Mouse (Mus musculus) ovary, postnatal 10 days (tissue): ENCODE measurements around the gene Alox5ap.

Source experiments
- DNase-seq: peaks from one replicate; pipeline ENCODE4 v3.0.0; 2022; ENCODE audit warnings: low spot score

Alox5ap gene

DNA sequence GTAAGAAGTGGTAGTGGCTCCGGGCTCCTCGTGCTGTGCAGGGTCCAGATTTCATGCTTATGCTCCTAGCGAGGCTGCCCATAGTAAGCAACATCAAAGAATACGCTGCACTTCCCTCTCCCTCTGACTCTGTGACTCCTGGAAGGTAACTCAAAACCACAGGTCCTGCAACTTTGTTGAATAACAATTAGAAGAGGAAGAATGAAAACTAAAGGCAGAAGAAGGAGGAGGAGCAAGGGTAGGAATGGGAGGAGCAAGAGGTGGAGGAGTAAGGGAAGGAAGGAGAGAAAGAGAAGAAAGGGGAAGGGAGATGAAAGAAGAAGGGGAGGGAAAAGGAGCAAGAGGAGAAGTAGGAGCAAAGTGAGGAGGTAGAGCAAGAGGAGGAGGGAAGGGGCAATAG is at the start of gene Alox5ap:
Gene Alox5ap (plus strand): TSS at position 363 of the 400 bp plus-strand sequence.
- no peak for DNase-seq

DNA sequence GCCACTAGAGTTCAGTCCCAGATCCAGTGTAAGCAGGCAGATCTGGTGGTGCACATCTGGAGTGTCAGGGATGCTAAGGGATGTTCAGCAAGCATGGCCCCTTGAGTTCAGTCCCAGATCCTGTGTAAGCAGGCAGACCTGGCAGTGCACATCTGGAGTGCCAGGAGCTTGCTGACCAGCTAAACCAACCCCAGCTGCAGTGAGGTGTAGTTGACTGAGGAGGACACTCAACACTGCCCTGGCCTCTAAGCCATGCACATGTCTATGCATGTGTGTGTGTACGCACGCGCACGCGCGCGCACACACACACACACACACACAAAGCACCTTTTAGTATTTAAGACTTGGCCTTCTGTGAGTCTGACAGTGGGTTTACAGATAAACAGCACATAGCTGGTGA is 49.0 kb upstream of the Alox5ap start:
- no peak for DNase-seq

DNA sequence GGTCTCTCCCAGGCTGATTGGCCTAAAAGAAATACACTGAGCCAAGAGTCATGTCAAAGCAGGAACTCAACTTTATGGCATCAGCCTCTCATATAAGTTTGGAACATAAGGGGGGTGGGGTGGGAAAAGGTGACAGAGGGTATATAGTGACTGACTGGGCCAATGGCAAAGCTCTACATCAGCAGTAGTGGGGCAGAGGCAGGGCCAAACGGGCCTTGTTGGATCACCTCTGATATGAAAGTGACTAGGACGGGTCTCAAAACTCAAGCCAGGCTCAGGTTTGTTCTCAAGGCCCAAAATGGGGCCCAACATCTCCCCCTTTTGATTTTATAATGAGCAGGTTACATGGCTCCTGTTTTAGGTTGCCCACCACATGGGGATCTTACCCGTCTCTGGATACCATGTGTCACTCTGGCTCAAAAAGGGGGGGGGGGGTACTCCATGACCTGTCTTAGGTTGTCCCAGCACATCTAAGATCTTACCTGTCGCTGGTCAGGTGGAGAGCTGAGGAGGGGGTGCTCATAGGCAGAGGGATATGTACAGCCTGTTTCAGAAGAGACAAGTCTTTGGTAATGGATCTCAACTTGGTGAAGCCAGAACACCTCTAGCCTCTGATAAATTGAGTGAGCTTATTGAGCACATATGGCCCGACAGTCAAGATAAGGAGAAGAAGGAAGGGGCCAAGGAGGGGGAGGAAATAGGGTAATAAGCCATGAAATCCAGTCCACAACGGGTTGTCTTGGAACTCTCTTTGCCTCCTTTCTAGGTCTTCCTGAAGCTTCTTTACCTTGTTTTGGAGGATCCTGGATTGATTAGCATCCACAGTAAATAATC is 46.8 kb upstream of the Alox5ap start:
- no peak for DNase-seq

DNA sequence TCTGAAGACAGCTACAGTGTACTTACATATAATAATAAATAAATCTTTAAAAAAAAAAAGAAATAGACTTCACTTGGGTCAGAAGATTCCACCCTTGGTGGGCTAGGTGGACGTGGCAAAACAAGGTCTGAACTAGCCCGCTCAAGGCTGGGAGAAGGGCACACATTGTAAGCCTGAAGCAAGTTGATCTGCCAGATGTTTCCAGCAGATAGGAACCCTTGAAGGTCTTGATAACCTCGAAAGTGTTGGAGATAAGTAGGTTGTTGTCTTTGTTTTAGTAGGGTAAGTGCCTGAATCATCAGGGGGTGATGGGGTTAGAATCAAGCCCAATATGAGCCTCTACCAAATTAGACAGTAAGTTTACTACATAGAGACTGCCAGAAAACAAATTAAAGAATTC is 45.1 kb upstream of the Alox5ap start:
- DNase-seq, result no peak

DNA sequence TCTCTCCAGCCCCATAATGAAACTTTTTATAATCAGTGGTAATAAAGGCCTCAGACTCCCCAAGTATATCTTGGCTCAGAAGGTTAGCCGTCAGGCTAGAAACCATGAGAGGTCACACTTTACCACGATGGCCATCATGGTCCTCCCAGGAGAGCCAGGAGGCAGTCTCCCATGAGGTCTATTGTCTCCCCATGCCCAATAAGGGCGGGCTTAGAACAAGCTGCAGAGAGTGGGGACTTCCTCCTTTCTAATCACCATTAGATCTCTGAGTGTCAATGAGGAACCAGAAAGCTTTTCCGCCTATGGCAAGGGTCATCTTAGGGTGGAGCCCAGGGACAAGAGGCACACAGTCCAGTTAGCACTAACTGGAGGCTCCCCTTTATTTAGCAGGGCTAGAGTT is 43.2 kb upstream of the Alox5ap start:
- DNase-seq, result no peak

DNA sequence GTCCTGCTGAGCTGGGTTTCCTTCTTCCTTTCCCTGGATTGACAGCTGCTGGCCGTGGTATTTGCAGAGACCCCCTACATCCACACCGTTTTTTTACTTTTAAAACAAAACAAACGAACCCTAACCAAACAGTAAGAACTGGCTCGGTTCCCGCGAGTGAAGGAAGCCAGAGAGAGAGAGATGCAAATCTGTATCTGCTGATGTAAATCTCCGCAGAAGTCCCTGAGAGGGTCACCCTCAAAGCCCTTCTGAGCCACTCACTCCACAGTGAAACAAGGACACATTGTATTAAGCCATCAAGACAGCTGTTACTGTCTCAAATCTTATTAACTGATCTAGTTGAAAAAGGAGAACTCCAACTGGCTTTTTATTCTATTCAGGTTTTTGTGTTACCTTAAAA is 39.9 kb upstream of the Alox5ap start:
- DNase-seq, result no peak

DNA sequence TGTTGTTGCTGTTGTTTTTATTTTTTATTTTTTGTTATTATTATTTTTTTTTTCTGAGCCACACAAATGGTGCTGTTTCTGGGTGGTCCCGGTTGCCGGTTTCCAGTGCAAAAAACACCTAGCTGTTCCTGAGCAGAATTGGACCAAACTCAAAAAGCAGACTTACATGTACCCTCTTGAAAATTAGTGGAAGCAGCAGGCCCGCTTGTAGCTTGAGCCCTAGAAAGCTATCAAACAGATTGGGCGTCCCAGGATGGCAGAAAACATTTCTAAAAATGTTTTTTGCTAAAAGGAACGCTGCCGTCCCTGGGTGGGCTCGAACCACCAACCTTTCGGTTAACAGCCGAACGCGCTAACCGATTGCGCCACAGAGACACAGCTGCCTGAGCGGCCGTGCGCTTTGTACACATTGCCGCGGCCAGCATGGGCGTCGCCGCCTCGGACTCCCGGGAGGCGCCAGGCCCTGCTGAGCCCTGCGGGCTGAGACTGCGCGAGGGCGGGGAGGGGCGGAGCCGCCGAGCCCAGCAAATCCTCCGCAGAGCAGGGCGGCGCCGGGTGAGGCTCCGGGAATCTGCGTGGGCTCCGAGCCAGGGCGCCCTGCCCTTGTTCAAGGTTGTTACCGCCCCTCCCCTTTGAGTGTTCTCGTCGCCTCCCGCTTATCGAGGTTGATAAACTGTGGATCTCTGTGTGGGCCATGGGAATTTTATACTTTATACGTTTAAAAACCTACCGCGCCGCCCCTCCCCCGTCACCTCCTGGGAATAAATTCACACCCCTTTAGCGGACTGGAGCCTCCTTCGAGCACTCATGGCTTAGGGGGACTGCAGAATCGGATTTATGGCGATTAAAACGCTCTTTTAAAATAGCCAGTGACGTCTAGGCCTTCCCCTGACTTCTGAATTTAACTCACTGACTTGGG is 35.6 kb upstream of the Alox5ap start:
- peak; percentile 100 for DNase-seq

DNA sequence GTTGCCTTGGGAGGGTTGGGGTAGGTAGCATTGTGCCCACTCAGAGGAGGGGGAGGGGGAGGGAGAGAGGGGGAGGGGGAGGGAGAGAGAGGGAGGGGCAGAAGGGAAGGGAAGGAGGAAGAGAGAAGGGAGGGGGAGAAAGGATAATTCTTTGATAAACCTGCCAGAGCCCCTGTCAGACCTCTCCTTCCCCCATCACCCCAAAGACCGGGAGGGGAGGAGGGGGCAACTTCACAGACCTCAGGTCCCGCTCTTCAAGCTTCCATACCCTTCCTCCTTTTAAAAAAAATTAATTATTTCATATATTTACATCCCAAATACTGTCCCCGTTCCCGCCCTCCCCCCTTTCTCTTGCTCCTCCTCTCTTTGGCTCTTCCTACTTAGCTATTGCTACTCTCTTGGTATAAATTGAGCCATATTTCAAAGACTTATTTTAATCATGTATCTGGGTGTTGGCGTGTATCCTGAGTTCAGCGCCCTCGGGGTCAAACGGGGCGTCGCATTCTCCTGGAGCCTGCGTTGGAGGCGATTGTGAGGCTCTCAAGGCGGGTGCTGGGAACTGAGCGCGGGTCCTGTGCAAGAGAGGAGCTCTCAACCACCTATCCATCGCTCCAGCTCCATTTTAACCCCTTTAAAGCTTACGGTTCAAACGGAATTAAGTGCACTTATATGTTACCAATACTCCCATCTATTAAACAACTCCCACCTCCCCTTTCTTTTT is 34.8 kb upstream of the Alox5ap start:
- no peak for DNase-seq

DNA sequence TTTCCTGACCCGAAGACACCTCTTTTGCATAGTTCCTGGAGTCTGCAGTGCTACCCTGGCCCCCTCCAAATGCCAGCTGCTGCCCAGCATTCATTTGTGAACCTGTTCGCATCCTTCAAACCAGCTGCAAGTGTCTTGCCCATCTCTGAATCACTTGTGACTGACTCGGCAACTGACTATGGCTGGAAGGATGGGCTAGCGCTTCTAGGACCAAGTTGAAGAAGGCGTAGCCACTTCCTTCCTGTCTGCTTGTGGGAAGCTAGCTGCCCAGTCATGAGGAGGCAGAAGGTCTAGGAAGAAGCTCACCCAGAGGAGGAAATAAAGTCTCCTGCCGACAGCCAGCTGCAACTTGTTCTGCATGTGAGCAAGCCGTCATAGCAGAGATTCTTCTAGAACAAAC is 29.6 kb upstream of the Alox5ap start:
- no peak for DNase-seq

DNA sequence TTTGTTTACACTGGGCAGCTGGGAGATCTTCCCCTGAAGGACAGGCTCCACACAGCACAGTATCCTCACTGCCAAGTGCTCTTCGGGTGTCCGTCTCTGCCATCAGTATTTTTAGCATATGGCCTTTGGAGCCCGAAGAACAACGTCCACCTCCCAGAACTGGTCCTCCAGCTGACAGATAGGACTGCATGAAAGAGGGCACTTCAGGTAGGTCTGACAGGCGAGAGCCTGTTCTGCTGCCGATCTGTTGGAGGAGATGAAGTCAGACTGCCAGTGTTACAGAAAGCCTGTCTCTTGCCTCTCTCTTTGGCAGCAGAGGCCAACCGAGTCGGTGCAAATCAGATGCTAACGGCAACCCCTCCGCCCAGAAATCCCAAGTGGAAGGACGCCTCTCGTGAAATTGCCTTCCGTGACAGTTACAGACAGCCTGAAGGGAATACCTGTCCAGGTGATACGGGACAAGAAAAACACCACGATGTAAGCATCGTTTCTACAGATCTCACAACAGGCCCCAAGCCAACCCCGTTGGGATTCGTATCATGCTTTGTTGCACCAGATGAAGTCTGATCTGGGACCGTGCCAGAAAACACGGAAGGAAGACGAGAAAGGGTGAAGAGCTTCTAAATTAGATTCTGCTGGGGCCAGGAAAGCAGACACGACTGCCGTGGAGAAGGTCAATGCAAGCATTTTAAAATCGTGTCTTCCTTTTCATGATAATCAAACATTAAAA is 27.2 kb upstream of the Alox5ap start:
- no peak for DNase-seq

DNA sequence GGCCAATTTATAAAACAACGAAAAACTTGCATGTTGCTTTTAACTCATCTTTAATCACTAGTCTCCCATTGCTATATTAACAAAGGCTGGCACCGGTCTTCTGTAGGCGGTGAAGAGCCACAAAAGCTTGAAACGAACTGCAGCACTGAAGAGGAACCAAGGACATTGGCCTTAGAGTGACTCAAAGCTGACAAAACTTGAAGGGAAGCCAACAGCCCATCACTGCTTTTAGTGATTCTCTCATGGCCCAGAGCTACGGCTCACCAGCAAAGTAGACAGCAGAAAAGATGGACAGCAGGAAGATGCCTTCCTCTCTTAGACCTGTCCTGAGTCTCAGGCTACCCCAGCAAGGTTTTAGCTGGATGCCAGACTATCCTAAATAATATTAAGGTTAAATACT is 22.1 kb upstream of the Alox5ap start:
- no peak for DNase-seq

DNA sequence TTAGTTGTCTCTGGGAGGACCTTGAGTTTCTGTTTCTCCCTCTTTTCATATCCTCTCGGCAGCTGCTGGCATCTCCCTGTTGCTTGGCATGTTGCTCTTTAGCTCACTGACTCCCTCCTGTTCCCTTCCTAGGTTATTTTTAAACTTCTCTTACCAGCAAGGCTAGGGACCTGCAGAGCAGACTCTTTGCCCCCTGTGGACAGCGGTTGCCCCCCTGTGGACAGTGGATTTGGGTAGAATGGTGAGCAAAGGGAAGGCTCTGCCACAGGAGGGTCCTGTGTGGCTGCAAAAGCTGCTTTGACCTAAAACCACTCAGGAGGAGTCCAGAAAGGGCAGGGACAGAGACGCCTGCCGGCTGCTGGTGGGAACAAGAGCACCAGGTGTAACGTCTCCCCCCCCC is 21.5 kb upstream of the Alox5ap start:
- DNase-seq, result no peak

DNA sequence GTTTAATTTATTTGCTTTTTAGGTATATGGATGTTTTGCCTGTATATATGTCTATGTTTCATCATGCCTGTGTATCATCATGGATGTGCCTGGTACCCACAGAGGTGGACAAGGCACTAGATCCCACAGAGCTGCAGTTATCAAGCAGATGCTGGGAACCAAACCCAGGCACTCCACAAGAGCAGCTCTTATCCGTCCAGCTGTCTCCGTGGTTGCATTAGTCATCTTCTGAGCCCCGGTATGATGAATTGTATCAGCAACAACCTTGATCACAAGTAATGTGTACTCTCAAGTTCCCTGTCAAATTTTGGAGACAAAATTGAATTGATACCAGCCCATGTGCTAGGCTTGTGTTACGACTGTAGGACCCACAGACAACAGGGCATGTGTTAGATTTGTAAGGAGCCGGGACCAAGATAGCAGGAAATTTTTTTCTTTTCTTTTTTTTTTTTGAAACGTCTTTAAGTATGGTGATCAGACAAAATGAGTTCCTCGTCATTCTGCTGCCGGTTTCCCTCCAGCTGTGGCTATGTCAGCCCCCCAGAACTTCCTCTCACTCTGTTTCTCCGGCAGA is 19.1 kb upstream of the Alox5ap start:
- no peak for DNase-seq

DNA sequence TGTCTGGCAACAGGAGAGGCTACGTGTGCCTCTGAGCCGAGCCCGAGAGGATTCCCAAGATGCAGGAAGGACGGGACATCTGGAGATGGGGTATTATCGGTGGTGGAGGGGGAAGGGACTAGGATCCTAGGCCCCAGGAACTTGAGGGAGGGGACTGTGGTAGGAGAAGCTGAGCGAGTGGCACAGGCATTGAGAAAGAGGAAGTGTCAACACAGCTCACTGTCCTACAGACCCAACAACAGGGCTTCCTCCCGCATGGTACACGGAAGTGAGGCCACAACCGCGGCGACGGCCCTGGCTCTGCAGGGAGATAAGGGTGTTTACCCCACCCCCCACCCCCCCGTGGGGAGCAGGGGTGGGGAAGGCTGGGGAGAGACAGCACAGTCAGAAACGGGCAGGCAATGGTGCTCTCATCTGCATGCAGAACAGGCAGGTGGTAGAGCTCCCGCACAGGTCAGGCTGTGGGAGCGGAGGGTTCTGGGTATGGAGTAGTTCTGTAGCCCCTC is 18.5 kb upstream of the Alox5ap start:
- no peak for DNase-seq

DNA sequence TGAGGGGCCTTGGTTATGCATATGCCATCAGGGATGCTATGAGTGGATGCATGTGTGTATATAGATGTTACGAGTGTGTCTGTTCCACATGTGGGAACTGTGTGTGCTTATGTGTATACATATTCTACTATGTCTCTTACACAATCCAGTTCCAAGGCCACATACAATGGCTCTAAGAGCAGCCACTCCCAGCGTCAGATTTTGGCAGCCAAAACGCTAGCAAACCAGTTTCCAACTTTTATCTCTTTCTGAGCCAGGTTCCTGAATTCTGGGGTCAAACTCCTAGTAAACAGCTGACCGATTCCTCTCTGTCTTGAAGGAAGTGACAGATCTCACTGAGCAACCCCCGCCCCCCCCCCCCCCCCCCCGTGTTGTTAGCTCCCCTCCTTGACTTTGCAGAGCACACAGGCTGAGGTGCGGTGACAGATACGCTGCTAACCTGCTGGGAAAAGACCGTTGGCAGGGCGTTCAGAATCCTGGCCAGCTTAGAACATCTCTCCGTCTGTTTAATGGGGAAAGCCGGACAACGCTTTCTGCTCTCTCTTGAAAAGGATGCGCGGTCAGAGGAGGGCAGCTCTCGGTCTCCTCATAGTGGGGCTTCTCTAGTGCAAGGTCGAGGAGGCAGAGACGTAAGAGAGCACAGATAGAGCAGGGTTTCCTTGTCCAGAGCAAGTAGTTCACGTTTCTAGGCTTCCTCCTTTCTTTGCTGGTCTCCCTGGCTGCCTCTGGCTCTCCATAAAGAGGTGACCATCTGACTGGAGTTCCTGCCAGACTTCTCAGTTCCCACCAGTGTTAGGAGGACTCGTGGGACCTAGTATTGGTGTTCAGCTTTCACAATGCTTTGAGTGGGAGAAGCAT is 17.3 kb upstream of the Alox5ap start:
- DNase-seq, result no peak

DNA sequence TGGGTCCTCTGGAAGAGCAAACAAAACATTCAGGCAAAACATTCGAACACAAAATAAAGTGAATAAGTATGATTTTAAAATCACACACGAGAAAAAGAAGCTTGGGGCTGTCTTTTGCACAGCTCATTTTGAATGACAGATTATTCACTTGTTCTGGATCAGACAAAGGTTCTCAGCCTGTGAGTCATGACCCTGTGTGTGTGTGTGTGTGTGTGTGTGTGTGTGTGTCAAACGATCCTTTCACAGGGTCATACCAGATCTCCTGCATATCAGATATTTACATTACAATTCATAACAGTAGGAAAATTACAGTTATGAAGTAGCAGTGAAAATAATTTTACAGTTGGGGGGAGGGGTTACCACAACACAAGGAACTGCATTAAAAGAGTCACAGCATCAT is 12.3 kb upstream of the Alox5ap start:
- DNase-seq, result no peak

DNA sequence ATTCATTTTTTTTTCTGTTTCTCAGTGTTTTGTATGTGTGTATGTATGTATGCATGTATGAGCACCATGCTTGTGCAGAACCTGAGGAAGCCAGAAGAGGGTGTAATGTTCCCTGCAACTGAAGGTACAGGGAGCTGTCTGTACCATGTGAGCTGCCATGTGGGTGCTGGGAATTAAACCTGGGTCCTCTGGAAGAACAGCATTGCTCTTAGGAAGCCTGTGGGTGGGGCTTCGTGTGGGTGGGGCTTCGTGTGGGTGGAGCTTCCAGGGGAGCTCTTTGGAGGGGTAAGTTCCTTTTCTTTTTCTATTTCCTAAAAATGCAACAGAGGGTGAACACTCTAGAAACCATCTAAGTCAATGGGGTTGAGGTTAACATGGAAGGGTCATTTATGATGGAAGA is 11.1 kb upstream of the Alox5ap start:
- no peak for DNase-seq

DNA sequence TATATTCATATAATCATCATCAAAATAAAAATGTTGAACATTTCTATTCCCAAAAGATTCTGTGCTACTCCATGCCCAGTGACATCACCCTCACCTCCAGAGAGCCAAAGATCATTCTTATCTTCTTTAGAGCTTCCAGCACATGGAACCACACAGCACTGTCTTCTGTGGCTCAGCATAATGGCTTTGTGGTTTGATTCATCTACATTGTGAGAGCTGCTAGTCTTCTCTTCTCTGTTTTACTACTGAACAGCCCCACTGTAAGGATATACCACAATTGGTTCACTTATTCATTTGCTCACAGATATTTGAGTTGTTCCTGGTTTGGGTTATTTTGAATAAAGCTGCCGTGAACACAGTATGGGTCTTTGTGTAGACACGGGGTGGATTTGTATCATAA is 9.0 kb upstream of the Alox5ap start:
- DNase-seq, result no peak

DNA sequence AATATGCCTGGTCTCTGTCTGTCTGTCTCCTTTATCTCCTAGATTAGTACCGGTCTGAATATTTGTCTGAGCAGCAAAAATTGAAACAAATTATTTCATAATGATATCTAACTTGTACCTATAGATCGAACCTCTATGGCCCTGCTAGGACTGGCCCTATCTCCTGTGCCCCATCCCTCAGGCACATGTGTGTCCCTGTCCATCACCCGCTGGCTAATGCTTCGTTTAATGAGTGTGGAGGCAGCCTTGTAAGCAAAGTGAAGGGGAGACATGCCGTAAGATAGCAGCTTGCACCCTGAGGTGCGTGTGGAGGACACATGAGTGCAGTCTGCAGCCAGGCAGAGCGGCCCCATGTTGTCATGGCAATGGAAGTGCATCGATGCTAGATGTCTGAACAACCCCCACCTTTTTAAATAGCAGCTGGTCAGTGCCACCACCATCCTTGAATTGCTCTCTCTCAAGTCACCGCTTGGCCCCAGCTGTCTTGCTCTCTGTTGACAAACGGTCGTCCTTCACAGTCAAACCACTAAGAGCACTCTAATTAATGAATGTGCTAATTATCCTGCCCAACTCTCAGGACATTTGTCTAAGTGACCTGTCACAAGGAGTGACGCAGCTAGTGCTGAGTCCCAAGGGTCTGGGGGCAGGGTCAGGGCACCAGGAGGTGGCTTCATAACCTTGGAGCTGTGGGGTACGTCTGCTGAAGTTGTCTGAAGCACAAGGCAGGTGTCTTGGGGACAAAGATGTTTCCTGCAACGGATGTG is 6.9 kb upstream of the Alox5ap start:
- DNase-seq, result no peak

DNA sequence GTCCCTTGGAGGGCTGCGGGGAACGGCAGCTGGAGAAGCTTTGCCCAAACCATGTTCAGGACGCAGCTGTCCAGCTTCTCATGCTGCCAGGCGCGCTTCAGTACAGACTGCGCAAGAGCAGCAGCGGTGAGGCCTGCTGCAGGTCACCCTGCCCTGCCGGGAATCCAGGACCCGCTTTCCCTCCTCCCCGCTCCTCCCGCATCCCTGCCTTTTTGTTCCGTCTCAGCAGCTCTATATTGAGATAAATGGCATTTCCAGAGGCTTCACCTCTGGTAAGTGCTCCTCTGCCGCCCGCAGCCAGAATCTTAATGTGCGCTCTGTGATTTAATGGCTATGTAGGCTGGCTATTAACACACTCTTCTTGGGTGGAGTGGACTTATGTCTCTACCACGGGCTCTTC is 5.5 kb upstream of the Alox5ap start:
- DNase-seq, result no peak
